In genomic region chr3:107680790-107681576, GRCm38 (mm10) we compare ENCODE assay signal across 9 mouse cellular contexts. TPM values are rescaled to one million over a fixed set of nuclear protein-coding genes. Genes with fewer than 3 reads are reported as not detected.
DNase-seq lines count a peak whose midpoint lies in the region; ATAC-seq and TF ChIP-seq lines count a peak whose summit lies in the region.
"Had no signal": no experiment of that assay in that cellular context is flagged by ENCODE, and none has a peak within 500 bp of the region (broad histone marks: within the 10 kb centered on the region; RNA-seq: fewer than 3 reads in every experiment).

No protein-coding gene starts in this region.

- peak overlapping the region; percentile 9; the same call in 1 of the 2 replicates for H3K4me2 ChIP-seq in hindbrain, embryonic 15.5 days

- H3K36me3 ChIP-seq in hindbrain, embryonic 15.5 days = no peaks in the 10 kb centered on the region; the same call in 1 of the 2 replicates

- H3K9me3 ChIP-seq in hindbrain, embryonic 15.5 days = no peaks in the 10 kb centered on the region

- H3K27me3 ChIP-seq in hindbrain, embryonic 15.5 days = no peaks in the 10 kb centered on the region

- peak; percentile 37; the same call in 1 of the 2 replicates for ATAC-seq in hindbrain, embryonic 15.5 days (ENCODE audit: low FRiP score, low read depth)

- no peak for TF ChIP-seq CTCF in embryonic fibroblast, embryonic 13.5 days (IDR thresholded peaks at IDR 0.05; ENCODE audit: borderline replicate concordance, insufficient read depth, low read length)

- H3K9ac ChIP-seq in hindbrain, embryonic 15.5 days = no peak overlapping the region

- H3K4me1 ChIP-seq in embryonic fibroblast, embryonic 13.5 days (ENCODE audit: control insufficient read depth, insufficient read depth, low read length) = peaks cover 22% of the 10 kb centered on the region
- peaks cover 27% of the 10 kb centered on the region for H3K4me1 ChIP-seq in hindbrain, embryonic 15.5 days (replicated peaks)

- TF ChIP-seq POLR2A in embryonic fibroblast, embryonic 13.5 days (IDR thresholded peaks at IDR 0.05; ENCODE audit: low read depth, low read length) = no peak

- no peak overlapping the region for H3K4me3 ChIP-seq in embryonic fibroblast, embryonic 13.5 days (ENCODE audit: insufficient read depth, low read length)
- H3K4me3 ChIP-seq in hindbrain, embryonic 15.5 days = no peak overlapping the region

- intact Hi-C loops in left cerebral cortex, postnatal 4 days (cut with DNase I) = no loop called here

- 30% methylated on average over 7 of the region's 7 CpGs for WGBS in hindbrain, embryonic 15.5 days

- DNase-seq in adrenal gland, adult 2 months = peak; percentile 41
- no peak for DNase-seq in adrenal gland, adult 8-10 months
- peak; percentile 53 for DNase-seq in 3T3-L1 (ENCODE audit: low read depth, low spot score)
- peak; percentile 41 for DNase-seq in left cerebral cortex, postnatal 4 days
- peak; percentile 67 to 82 for DNase-seq in right cerebral cortex, postnatal 36 days (ENCODE audit: low spot score in 2 of 2)
- DNase-seq in urinary bladder, postnatal 25 days (ENCODE audit: low spot score) = no peak

- H3K27ac ChIP-seq in embryonic fibroblast, embryonic 13.5 days (ENCODE audit: insufficient read depth, low read length) = 0 out of 2 replicates have a peak overlapping the region, but pooled peaks have one; percentile 2
- peak overlapping the region; percentile 65 for H3K27ac ChIP-seq in hindbrain, embryonic 15.5 days (replicated peaks)

RNA-seq across cellular contexts. Expression of gene Ahcyl1, which starts 15.4 kb away (rescaled TPM):
- total RNA-seq in adrenal gland, adult 2 months (2021) = 100 to 1,000 TPM; 218 to 230 TPM
- 33.9 and 37.0 TPM in 2 replicates for polyA plus RNA-seq in adrenal gland, adult 2 months (2012; rRNA removed)
- 100 to 1,000 TPM; 213 to 241 (median 234) TPM for total RNA-seq in adrenal gland, adult 8-10 months (2022)
- 216 and 238 TPM in 2 replicates for polyA plus RNA-seq in embryonic fibroblast, embryonic 13.5 days (2011; ENCODE audit: insufficient read length, low read depth, missing spikeins)
- 110 and 112 TPM in 2 replicates for polyA plus RNA-seq in hindbrain, embryonic 15.5 days (2015; fragmentation: Nextera tagmentation; extraction: Ambion mirVana)
- 100 to 1,000 TPM; 185 to 200 TPM for total RNA-seq in left cerebral cortex, postnatal 4 days (2021)

RNA-seq across cellular contexts. Expression of gene Strip1, which starts 49.5 kb away (rescaled TPM):
- total RNA-seq in adrenal gland, adult 2 months (2021) = 10 to 100 TPM; 30.9 to 34.2 TPM
- 39.4 and 41.6 TPM in 2 replicates for polyA plus RNA-seq in adrenal gland, adult 2 months (2012; rRNA removed)
- total RNA-seq in adrenal gland, adult 8-10 months (2022) = 10 to 100 TPM; 30.1 to 40.2 (median 36.0) TPM
- 39.1 and 41.7 TPM in 2 replicates for polyA plus RNA-seq in embryonic fibroblast, embryonic 13.5 days (2011; ENCODE audit: insufficient read length, low read depth, missing spikeins)
- polyA plus RNA-seq in hindbrain, embryonic 15.5 days (2015; fragmentation: Nextera tagmentation; extraction: Ambion mirVana) = 141 and 157 TPM in 2 replicates
- total RNA-seq in left cerebral cortex, postnatal 4 days (2021) = 100 to 1,000 TPM; 114 to 120 TPM

RNA-seq across cellular contexts. Expression of gene Gm10961, which starts 49.9 kb away (rescaled TPM):
- not detected for total RNA-seq in adrenal gland, adult 2 months (2021)
- polyA plus RNA-seq in adrenal gland, adult 2 months (2012; rRNA removed) = not detected in 2 replicates
- total RNA-seq in adrenal gland, adult 8-10 months (2022) = not detected
- not detected in 2 replicates for polyA plus RNA-seq in embryonic fibroblast, embryonic 13.5 days (2011; ENCODE audit: insufficient read length, low read depth, missing spikeins)
- not detected in 2 replicates for polyA plus RNA-seq in hindbrain, embryonic 15.5 days (2015; fragmentation: Nextera tagmentation; extraction: Ambion mirVana)
- total RNA-seq in left cerebral cortex, postnatal 4 days (2021) = not detected
- polyA plus RNA-seq: C2C12 had no signal

Comparison
In these comparisons a context has a peak if more than half of its experiments do, and no peak if none do; other contexts are left out.
1. DNase-seq: peak in adrenal gland, adult 2 months (single experiment), 3T3-L1 (single experiment), left cerebral cortex, postnatal 4 days (single experiment) and right cerebral cortex, postnatal 36 days (2 of 2); none in adrenal gland, adult 8-10 months (single experiment) and urinary bladder, postnatal 25 days (single experiment).